Mouse (Mus musculus) heart, postnatal 25 days (tissue): Measurements from ENCODE around the gene Dpy19l3. TPM values are rescaled to one million over a fixed set of nuclear protein-coding genes. Genes with fewer than 3 reads are reported as not detected.

Experiments used
- DNase-seq: peaks from one replicate; pipeline ENCODE4 v3.0.0; 2022; ENCODE audit warnings: low spot score
- intact Hi-C: fragments of 180-260 bp; cut with DNase I; formaldehyde crosslinking; loops from one replicate; pipeline ENCODE4 v1.15.1; 2025
- total RNA-seq, 2 experiments: library from RNA; stranded (reverse); gene quantifications; 2 replicates each; pipeline ENCODE4 v1.2.3; 2021

Gene Dpy19l3
- total RNA-seq, 2 experiments from 2014 or later = 2.1 to 4.6 TPM

GRCm38 (mm10) chr7:35753319-35754032, 778 bp downstream of the Dpy19l3 start:
- DNase-seq = no peak
- intact Hi-C loops = loop anchor here (10.0 kb wide), 1 partner anchor 199 kb away; the partner anchor contains the start of gene Nudt19

DNA sequence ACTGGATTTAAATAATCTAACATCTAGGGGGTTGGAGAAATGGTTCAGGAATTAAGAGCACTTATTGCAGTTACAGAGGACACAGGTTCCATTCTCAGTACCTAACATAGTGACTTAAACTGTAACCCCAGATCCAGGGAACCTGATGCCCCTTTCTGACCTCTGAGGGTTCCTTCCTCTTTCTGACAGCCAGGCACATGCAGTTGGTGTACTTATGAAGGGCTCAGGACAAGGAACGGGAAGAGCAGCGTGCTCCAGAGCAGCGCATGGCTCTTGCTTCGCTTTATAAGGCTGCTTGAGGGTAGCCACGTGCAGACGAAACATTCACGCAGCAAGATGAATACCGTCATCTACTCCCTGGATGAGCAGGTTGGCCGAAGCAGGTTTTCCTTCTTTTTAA, 3.4 kb downstream of the Dpy19l3 start:
- intact Hi-C loops = loop anchor here (10.0 kb wide), 1 partner anchor 196 kb away; the partner anchor contains the start of gene Nudt19
- DNase-seq = no peak

GRCm38 (mm10) chr7:35747397-35747964, 6.8 kb downstream of the Dpy19l3 start:
- intact Hi-C loops = no loop called here
- DNase-seq = no peak

- no peak for DNase-seq
- intact Hi-C loops = no loop called here
Measured at GRCm38 (mm10) chr7:35746686-35747396, 7.4 kb downstream of the Dpy19l3 start.

DNA sequence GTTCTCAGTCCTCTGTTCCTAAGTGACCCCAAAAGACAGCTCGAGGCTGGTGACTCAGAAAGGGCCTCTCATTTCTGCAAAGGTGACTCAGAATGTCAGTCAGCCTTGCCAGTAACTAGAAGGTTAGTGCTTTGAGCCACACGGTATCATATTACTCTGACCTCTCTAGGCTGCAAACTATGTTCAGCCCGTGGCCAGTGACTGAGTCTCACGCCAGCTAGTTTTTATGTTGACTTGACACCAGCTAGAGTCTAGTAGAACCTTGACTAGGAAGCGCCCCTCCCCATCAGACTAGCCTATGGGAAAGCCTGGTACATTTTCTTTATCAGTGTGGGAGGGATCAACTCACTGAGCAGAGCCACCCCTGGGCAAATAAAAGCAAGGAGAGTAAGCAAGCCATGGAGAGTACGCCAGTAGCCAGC, 9.0 kb downstream of the Dpy19l3 start:
- intact Hi-C loops = no loop called here
- no peak for DNase-seq

DNA sequence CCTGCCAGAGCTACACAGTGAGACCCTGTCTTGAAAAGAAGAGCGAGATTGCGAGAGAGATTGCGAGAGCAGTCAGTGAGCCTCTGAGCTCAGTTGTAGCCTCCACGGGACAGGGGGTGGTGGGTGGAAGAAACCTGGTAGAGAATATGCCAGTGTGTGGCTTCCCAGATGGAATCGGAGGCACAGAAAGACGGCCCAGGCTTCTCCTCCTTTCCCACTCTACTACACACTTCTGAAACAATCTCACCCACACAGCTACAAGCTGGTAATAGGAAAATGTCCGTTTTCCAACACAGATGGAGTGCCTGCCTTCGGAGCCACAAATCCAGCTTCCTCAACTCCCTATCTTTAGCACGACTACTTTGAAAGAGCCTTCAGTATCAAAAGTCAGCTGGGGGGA, 9.5 kb downstream of the Dpy19l3 start:
- intact Hi-C loops = no loop called here
- no peak for DNase-seq

- no peak for DNase-seq
- intact Hi-C loops = no loop called here
Measured at GRCm38 (mm10) chr7:35742310-35742709, 11.9 kb downstream of the Dpy19l3 start.

GRCm38 (mm10) chr7:35741858-35742257, 12.4 kb downstream of the Dpy19l3 start:
- intact Hi-C loops = loop anchor here (2.0 kb wide), 1 partner anchor 55 kb away; no protein-coding TSS in a partner anchor

GRCm38 (mm10) chr7:35740489-35741230, 13.6 kb downstream of the Dpy19l3 start:
- intact Hi-C loops = loop anchor here (2.0 kb wide), 1 partner anchor 54 kb away; no protein-coding TSS in a partner anchor
- no peak for DNase-seq

More at GRCm38 (mm10) chr7:35741858-35742257, 12.4 kb downstream of the Dpy19l3 start:
- DNase-seq = no peak

DNA sequence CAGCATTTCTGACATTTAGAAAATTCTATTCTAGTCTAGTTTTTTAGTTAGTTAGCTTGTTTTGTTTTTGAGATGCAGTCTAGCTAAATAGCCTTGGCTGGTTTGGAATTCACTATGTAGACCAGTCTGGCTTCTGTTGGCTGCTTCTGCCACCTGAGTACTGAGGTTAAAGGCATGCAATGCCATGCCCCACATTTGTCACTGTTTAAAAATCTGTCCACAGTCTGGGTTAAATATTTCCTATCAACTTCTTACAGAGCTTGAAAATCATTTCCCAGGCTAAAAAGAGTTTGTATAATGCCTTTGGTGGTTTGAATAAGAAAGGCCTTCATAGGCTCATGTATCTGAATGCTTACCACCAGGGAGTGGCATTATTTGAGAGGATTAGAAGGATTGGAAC, 15.4 kb downstream of the Dpy19l3 start:
- intact Hi-C loops = no loop called here
- DNase-seq = no peak

DNA sequence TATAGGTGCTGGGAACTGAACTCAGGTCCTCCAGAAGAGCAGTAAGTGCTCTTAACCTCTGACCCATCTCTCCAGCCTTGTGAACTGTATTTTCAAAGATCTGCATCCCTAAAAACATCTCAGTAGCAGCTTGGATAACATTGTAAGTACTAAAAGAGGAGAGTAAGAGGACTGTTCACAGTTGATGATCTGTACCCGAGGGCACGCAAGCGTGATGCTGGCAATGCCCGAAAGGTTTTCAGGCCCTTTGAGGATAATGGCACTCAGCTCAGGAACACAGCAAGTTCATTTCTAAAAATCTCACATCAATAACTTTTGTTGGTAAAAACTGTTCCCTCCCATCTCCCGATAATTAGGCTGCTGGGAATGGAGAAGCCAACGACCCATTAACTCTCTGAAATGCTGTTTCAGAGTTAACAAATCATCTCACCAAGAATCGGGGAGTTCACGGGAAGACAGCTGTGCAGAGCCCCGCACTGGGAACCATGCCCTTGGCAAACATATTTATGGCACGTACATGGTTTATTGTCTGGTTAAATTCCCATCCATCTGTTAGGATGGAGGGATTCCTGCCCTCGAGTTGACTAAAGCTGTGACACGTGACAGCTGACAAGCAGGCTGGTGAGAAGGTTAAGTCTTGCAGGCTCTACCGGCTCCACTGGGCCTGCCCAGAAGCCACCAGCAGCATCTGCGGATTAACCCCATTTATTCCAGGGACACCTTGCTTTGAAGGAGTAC, 20.8 kb downstream of the Dpy19l3 start:
- intact Hi-C loops = no loop called here
- no peak for DNase-seq

DNA sequence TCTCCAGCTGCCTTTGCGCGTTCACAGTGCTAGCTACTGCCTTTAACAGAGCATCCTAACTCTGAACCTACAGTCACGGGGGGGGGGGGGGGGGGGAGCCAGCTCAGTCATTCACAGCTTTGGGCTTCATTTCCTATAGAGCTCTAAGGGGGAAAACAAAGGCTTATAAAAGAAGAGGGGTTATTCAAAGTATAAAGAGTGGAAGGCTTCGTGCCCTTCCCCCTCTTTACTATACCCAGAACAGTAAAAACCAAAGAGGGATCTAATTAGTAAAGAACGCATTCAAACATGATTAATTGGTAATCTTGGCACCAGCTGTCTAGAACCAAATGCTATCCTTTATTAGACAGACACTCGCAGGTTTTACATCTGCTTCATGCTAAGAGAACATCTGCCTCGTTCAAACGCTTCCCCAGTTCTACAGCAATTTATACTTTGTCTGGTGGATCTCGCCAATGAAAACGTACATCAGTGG, 21.6 kb downstream of the Dpy19l3 start:
- intact Hi-C loops = no loop called here
- no peak for DNase-seq

GRCm38 (mm10) chr7:35729621-35730031, 24.6 kb downstream of the Dpy19l3 start:
- DNase-seq = no peak
- intact Hi-C loops = no loop called here

DNA sequence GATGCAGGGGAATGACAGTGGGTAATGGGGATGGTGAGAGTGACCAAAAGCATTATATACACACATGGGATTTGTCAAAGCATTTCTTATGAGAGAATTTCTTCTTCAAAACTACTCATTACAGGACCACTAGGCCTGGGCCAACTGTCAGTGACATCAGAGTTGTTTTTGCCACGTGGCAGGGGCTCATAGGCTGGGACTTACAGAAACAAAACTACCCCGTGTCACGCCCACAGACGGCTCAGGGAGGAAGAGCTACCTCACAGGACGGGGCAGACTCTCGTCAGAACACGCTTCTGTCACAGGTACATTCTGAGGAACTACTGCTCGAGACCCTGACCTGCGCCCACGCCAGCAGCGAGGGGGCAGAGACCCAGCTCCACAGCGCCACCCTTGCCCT, 25.9 kb downstream of the Dpy19l3 start:
- intact Hi-C loops = no loop called here
- DNase-seq = no peak

GRCm38 (mm10) chr7:35723035-35723434, 31.2 kb downstream of the Dpy19l3 start:
- intact Hi-C loops = no loop called here
- DNase-seq = no peak

GRCm38 (mm10) chr7:35718421-35719178, 35.7 kb downstream of the Dpy19l3 start:
- no peak for DNase-seq
- intact Hi-C loops = no loop called here

DNA sequence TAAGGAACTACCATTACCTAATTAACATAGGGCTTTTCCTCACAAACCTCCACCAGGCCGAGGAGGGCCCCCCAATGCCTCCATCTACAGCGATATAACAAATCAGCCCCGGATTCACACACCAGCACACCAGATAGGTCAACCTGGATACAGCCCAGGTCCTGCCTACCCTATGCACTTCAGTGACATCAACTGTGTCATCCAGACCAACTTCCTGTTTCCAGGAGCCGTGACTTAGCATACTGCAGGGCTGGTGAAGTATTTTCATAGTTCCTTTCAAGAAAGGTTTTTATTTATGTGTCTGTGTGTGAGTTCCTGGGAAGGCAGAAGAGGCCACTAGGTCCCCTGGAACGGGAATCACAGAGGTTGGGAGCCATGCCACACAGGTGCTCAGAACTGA, 43.9 kb downstream of the Dpy19l3 start:
- intact Hi-C loops = no loop called here

GRCm38 (mm10) chr7:35708101-35708500, 46.2 kb downstream of the Dpy19l3 start:
- DNase-seq = no peak
- intact Hi-C loops = no loop called here

More for the DNA sequence above, 43.9 kb downstream of the Dpy19l3 start:
- DNase-seq = no peak

GRCm38 (mm10) chr7:35699005-35699404, 55.2 kb downstream of the Dpy19l3 start:
- intact Hi-C loops = no loop called here

More at GRCm38 (mm10) chr7:35699005-35699404, 55.2 kb downstream of the Dpy19l3 start:
- no peak for DNase-seq
